Comparison of ENCODE assay signal across 9 mouse cellular contexts in genomic region chr4:132356170-132356569, GRCm38 (mm10). TPM values are rescaled to one million over a fixed set of nuclear protein-coding genes. Genes with fewer than 3 reads are reported as not detected.
DNase-seq lines count a peak whose midpoint lies in the region; ATAC-seq and TF ChIP-seq lines count a peak whose summit lies in the region.
"Had no signal": no experiment of that assay in that cellular context is flagged by ENCODE, and none has a peak within 500 bp of the region (broad histone marks: within the 10 kb centered on the region; RNA-seq: fewer than 3 reads in every experiment).

No protein-coding gene starts in this region.

- H3K9ac ChIP-seq in intestine, embryonic 16.5 days (ENCODE audit: low read depth, low read length) = no peak overlapping the region
- H3K9ac ChIP-seq: hindbrain, embryonic 15.5 days had no signal

- H3K27me3 ChIP-seq in intestine, embryonic 16.5 days (replicated peaks; ENCODE audit: control insufficient read depth, insufficient read depth, low read length) = no peaks in the 10 kb centered on the region
- H3K27me3 ChIP-seq: hindbrain, embryonic 15.5 days had no signal

- intact Hi-C loops in gastrocnemius, adult 2 months (cut with DNase I) = no loop called here

- peak overlapping the region; percentile 58 for H3K4me3 ChIP-seq in gastrocnemius, adult 2 months
- no peak overlapping the region for H3K4me3 ChIP-seq in intestine, embryonic 16.5 days (ENCODE audit: low read length)
- H3K4me3 ChIP-seq: hindbrain, embryonic 15.5 days had no signal

- no peak overlapping the region for H3K4me2 ChIP-seq in intestine, embryonic 16.5 days (ENCODE audit: low read depth, low read length)
- H3K4me2 ChIP-seq: hindbrain, embryonic 15.5 days had no signal

- no peaks in the 10 kb centered on the region for H3K9me3 ChIP-seq in intestine, embryonic 16.5 days (ENCODE audit: control insufficient read depth, low read length)
- H3K9me3 ChIP-seq: hindbrain, embryonic 15.5 days had no signal

- TF ChIP-seq CTCF in gastrocnemius, adult 2 months (IDR thresholded peaks at IDR 0.05) = no peak

- ATAC-seq in intestine, embryonic 16.5 days = peak; percentile 63
- no peak for ATAC-seq in megakaryocyte, adult 5-6 weeks (ENCODE audit: poor library complexity, severe bottlenecking)

- peak overlapping the region; percentile 70 for H3K27ac ChIP-seq in gastrocnemius, adult 2 months
- H3K27ac ChIP-seq in intestine, embryonic 16.5 days (ENCODE audit: low read length) = no peak overlapping the region
- H3K27ac ChIP-seq: hindbrain, embryonic 15.5 days had no signal

- H3K36me3 ChIP-seq in intestine, embryonic 16.5 days (ENCODE audit: control insufficient read depth, insufficient read depth, low read length) = peaks cover 5% of the 10 kb centered on the region; the same call in 1 of the 2 replicates

- 41% methylated on average over 12 of the region's 12 CpGs for WGBS in intestine, embryonic 16.5 days

- peaks cover 14% of the 10 kb centered on the region for H3K4me1 ChIP-seq in intestine, embryonic 16.5 days (ENCODE audit: control insufficient read depth, insufficient read depth, low read length)

- peak; percentile 55 for DNase-seq in gastrocnemius, adult 2 months
- DNase-seq in gastrocnemius, adult 8-10 months (ENCODE audit: low spot score in 2 of 2) = no peak
- DNase-seq in 416B (ENCODE audit: low read depth) = peak; percentile 45
- peak; percentile 81 for DNase-seq in adrenal gland, postnatal 10 days
- DNase-seq in lung, postnatal 14 days = peak; percentile 51
- DNase-seq in retina, postnatal 1 day = no peak

RNA-seq across cellular contexts. Expression of gene Rcc1, which starts 2.8 kb away (rescaled TPM):
- 1 to 10 TPM; 7.7 to 7.8 TPM for total RNA-seq in gastrocnemius, adult 2 months (2021)
- total RNA-seq in gastrocnemius, adult 8-10 months (2022) = 1 to 10 TPM; 4.8 to 8.4 (median 8.1) TPM
- total RNA-seq in adrenal gland, postnatal 10 days (2021) = 10 to 100 TPM; 19.1 to 24.8 TPM
- 82.2 and 90.6 TPM in 2 replicates for polyA plus RNA-seq in intestine, embryonic 16.5 days (2015; fragmentation: Nextera tagmentation; extraction: Ambion mirVana)
- 14.0 TPM in 2 replicates for total RNA-seq in megakaryocyte, adult 5-6 weeks (2015)
- 20.4 and 21.0 TPM in 2 replicates for total RNA-seq in megakaryocyte, adult 5-6 weeks (2017)

RNA-seq across cellular contexts. Expression of gene Trnau1ap, which starts 26.8 kb away (rescaled TPM):
- 10 to 100 TPM; 10.4 to 11.7 TPM for total RNA-seq in gastrocnemius, adult 2 months (2021)
- 10 to 100 TPM in 3 of 4 experiments, 1 to 10 TPM in 1; 9.4 to 13.4 (median 11.1) TPM for total RNA-seq in gastrocnemius, adult 8-10 months (2022)
- total RNA-seq in adrenal gland, postnatal 10 days (2021) = 10 to 100 TPM; 35.3 to 43.3 TPM
- polyA plus RNA-seq in intestine, embryonic 16.5 days (2015; fragmentation: Nextera tagmentation; extraction: Ambion mirVana) = 79.6 and 81.1 TPM in 2 replicates
- 25.3 and 32.6 TPM in 2 replicates for total RNA-seq in megakaryocyte, adult 5-6 weeks (2015)
- total RNA-seq in megakaryocyte, adult 5-6 weeks (2017) = 22.6 and 25.7 TPM in 2 replicates

RNA-seq across cellular contexts. Expression of gene Rab42, which starts 53.0 kb away (rescaled TPM):
- under 1 TPM in 1 of 2 experiments, not detected in 1; 0.33 TPM for total RNA-seq in gastrocnemius, adult 2 months (2021)
- 1 to 10 TPM in 1 of 4 experiments, under 1 TPM in 1, not detected in 2; 0.58 to 1.5 TPM for total RNA-seq in gastrocnemius, adult 8-10 months (2022)
- 1 to 10 TPM; 1.2 to 3.7 TPM for total RNA-seq in adrenal gland, postnatal 10 days (2021)
- polyA plus RNA-seq in intestine, embryonic 16.5 days (2015; fragmentation: Nextera tagmentation; extraction: Ambion mirVana) = 5.3 and 7.8 TPM in 2 replicates
- total RNA-seq in megakaryocyte, adult 5-6 weeks (2015) = not detected in 2 replicates
- not detected in 2 replicates for total RNA-seq in megakaryocyte, adult 5-6 weeks (2017)

Comparison
In these comparisons a context has a peak if more than half of its experiments do, and no peak if none do; other contexts are left out.
1. DNase-seq: peak in gastrocnemius, adult 2 months (single experiment), 416B (single experiment), adrenal gland, postnatal 10 days (single experiment) and lung, postnatal 14 days (single experiment); none in gastrocnemius, adult 8-10 months (0 of 2) and retina, postnatal 1 day (single experiment).